Mouse (Mus musculus): ENCODE results near the gene Ccdc8.

DNA sequence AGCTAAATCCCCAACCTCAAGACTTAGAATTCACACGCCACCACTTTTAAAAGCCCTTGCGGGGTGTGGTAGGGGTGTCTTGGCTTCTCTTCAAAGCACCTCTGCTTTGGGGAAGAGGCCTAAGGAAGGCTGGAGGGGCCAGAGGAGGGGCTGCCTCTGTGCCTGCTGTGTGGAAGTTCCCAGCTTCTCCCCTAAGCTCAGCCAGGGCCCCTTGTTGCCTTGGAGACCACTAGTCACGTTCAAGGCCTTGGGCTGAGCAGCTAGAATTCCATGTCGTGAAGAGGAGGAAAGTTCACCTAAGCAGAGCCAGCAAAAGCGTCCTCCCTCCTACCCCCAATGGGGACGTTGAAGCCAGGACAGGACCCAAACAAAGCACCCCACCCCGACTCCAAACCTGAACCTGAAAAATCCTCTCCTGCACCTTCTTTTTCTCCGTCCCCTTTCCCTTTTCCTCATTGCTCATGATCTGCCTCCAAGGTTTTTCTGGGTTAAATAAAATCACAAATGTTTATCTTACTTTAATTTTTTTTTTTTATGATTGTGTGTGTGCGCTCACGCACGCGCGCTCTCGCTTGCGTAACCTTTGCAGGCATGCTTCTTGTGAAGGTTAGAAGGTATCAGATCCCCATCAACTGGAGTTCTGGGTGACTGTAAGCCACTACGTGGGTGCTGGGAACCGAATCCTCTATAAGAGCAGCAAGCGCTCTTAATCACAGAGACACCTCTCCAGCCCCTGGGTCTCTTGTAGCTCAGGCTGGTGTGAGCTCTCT, 642 bp upstream of the Ccdc8 start:
- no peak for TF ChIP-seq EP300 (IDR thresholded peaks at IDR 0.05; ENCODE audit: low read depth)
- TF ChIP-seq CTCF (IDR thresholded peaks at IDR 0.05; ENCODE audit: low read depth) = no peak

Measured in liver, postnatal 0 days (tissue).